Mouse (Mus musculus) lung, embryonic 16.5 days (tissue): ENCODE data around the gene Siglecg. TPM values are rescaled to one million over a fixed set of nuclear protein-coding genes. Genes with fewer than 3 reads are reported as not detected.

Experiments used
- ATAC-seq: fragments of 200-750 bp; cut with Nextera tagmentation; 2 replicates; pipeline ENCODE4 v1.8.0; 2017; ENCODE audit warnings: low read depth, mild to moderate bottlenecking, moderate library complexity
- H3K27ac ChIP-seq: fragments of 300-500 bp; sonication (generic); 2 replicates; pipeline ENCODE4 v1.5.1; 2014; ENCODE audit warnings: mild to moderate bottlenecking, control low read depth, low read length
- H3K27me3 ChIP-seq: fragments of 300-500 bp; sonication (generic); 2 replicates; pipeline ENCODE4 v1.6.1; 2014; ENCODE audit warnings: low read depth, low read length, mixed read lengths; ENCODE audit not compliant: control insufficient read depth, insufficient read depth
- H3K36me3 ChIP-seq: fragments of 300-500 bp; sonication (generic); 2 replicates; pipeline ENCODE4 v1.6.1; 2014; ENCODE audit warnings: low read length; ENCODE audit not compliant: control insufficient read depth, insufficient read depth
- H3K4me1 ChIP-seq: fragments of 300-500 bp; sonication (generic); replicated peaks from 2 replicates; pipeline ENCODE4 v1.6.1; 2014; ENCODE audit warnings: low read length, mixed read lengths; ENCODE audit not compliant: control insufficient read depth, insufficient read depth
- H3K4me2 ChIP-seq: fragments of 300-500 bp; sonication (generic); 2 replicates; pipeline ENCODE4 v1.6.1; 2014; ENCODE audit warnings: low read depth, low read length, control low read depth
- H3K4me3 ChIP-seq: fragments of 300-500 bp; sonication (generic); 2 replicates; pipeline ENCODE4 v1.5.1; 2014; ENCODE audit warnings: mild to moderate bottlenecking, low read length, control low read depth
- H3K9ac ChIP-seq: fragments of 300-500 bp; sonication (generic); 2 replicates; pipeline ENCODE4 v1.6.1; 2014; ENCODE audit warnings: low read length, control low read depth
- H3K9me3 ChIP-seq: fragments of 300-500 bp; sonication (generic); 2 replicates; pipeline ENCODE4 v1.6.1; 2016; ENCODE audit warnings: low read length; ENCODE audit not compliant: control insufficient read depth
- WGBS: fragments of 180-500 bp; shearing (Covaris S2); extraction: QIAGEN DNeasy Blood & Tissue Kit; methylation state at CpG from one replicate; pipeline ENCODE4 v1.1.7; 2014; 5-methylcytosine and 5-hydroxymethylcytosine counted together
- polyA plus RNA-seq: library from polyadenylated mRNA; unstranded; fragments of >200 nt; fragmentation: Nextera tagmentation; extraction: Ambion mirVana; gene quantifications from 2 replicates; pipeline ENCODE4 v1.2.1, GENCODE M21; 2015

Gene Siglecg
- polyA plus RNA-seq, 1 experiment from 2014 or later, result 0.25 TPM

DNA sequence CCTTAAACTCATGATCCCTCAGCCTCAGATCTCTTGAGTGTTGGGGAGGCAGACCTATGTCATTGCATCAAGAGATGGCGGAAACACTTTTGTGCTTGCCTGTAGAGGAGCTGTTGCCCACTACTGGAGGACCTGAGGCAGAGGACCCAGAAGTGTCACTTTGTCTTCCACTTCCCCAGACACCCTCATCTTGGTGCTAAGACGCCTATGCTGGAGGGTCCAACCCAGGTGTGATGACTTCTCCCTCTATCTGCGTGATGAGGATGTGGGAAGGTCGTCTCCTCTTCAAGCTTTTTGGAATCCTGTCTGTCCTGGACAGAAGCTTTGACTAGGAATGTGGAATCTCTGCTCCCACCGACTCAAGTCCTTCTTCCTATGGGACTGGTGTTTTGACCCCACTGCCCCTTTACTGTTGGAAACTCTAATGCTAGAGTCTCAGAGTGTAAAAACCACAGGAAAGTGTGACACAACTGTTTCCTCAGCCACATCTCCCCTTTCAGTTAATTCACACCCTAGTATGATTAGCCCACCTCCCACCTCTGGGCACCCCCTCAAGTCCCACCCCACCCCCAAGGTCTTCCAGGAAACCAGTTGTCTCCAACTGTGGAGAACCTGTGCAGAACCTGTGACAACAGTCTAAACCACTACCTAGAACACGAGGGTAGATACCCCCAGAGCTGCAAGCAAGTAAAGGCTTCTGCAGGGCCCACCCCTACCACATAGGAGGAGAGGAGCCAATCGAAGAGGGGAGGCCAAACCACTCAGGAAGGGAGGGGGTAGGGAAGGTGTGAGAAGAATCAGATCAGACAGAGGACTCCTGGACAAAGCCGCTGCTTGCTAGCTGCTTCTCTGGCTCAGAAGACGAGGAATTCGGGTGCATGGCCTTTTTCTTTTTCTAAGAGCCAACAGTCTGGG lies 28.6 kb downstream of the Siglecg start, which contains the start of gene Nkg7:
Gene Nkg7, plus strand, starts transcription at position 733 of the 915 bp plus-strand sequence.
- Histone ChIP-seq H3K27ac (no peak within 1 kb of the TSS), H3K4me3 (no peak within 1 kb of the TSS), H3K9ac (no peak within 1 kb of the TSS), H3K36me3 (no peaks in the 10 kb centered on the region), H3K4me2 (no peak within 1 kb of the TSS), H3K27me3 (no peaks in the 10 kb centered on the region), H3K4me1 (no peaks in the 10 kb centered on the region), H3K9me3 (no peaks in the 10 kb centered on the region)
- ATAC-seq, result no peak
- WGBS, result 60% methylated on average over 10 of the region's 10 CpGs

DNA sequence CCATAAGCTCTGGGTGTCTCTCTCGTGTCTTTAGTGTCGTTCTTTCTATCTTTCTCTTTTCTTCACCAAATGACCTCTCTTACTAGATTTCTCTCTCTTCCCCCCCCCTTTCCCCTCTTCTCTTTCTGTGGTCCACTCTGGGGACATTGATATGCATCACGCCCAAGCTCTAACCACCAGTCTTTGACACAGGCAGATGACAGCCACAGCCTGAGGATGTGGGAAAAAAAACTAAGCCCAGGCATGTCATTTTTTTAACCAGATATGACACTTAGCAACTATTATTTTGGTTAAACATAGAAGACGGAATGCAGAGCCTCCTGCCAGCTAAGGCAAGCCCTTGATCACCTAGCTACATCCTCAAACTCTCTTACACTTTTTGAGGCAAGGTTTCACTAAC lies 30.6 kb downstream of the Siglecg start:
- Histone ChIP-seq H3K9ac (no peak overlapping the region), H3K4me3 (no peak overlapping the region), H3K27ac (no peak overlapping the region), H3K36me3 (no peaks in the 10 kb centered on the region), H3K4me1 (peaks cover 8% of the 10 kb centered on the region; the same call in 1 of the 2 replicates), H3K4me2 (no peak overlapping the region), H3K9me3 (no peaks in the 10 kb centered on the region), H3K27me3 (no peaks in the 10 kb centered on the region)
- no peak for ATAC-seq
- WGBS, result 60% methylated on average over 4 of the region's 4 CpGs

DNA sequence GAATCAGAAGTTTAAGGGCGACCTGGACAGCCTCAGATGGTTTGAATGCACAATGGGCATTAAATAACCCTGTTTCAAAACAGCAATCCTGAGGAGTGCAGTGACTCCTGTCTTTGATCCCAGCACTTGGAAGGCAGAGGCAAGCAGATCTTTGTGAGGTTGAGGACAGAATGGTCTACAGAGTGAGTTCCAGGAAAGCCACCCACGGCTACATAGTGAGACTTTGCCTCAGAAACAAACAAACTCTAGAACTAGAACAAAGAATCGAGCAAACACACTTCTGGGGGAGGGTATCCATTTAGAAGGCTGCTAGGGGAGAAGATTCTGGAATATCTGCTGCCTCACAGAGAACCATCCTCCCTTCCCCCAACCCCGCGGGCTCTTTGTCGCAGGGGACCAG lies 32.5 kb downstream of the Siglecg start, which contains the start of gene Cldnd2:
Gene Cldnd2, plus strand, starts transcription at position 301 of the 400 bp plus-strand sequence.
- no peak for ATAC-seq
- H3K27me3 ChIP-seq, result no peaks in the 10 kb centered on the region
- H3K9me3 ChIP-seq, result no peaks in the 10 kb centered on the region
- H3K36me3 ChIP-seq, result no peaks in the 10 kb centered on the region
- no peak within 1 kb of the TSS for H3K4me2 ChIP-seq
- WGBS, result 77% methylated on average over 6 of the region's 6 CpGs
- H3K9ac ChIP-seq, result no peak within 1 kb of the TSS
- peaks cover 18% of the 10 kb centered on the region for H3K4me1 ChIP-seq
- H3K4me3 ChIP-seq, result no peak within 1 kb of the TSS
- H3K27ac ChIP-seq, result no peak within 1 kb of the TSS

DNA sequence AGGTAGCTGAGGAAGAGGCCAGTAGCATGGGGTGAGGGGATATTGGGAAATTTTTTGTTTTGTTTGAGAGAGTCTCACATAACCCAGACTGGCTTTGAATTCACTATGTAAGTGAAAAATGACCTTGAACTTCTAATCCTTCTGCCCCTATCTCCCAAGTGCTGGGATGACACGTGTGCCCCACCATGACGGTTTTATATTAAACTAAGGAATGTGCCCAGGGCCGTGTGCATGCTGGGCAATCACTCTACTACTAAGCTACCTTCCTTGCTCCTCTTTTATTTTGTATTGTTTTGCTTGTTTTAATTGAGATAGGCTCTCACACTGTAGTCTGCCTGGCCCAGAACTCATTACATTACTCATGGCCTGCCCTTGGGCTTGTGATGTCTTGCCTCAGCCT lies 33.1 kb downstream of the Siglecg start:
- Histone ChIP-seq H3K9ac (no peak overlapping the region), H3K27ac (no peak overlapping the region), H3K36me3 (no peaks in the 10 kb centered on the region), H3K4me2 (no peak overlapping the region), H3K27me3 (no peaks in the 10 kb centered on the region), H3K4me1 (peaks cover 18% of the 10 kb centered on the region), H3K9me3 (no peaks in the 10 kb centered on the region), H3K4me3 (no peak overlapping the region)
- ATAC-seq, result no peak
- 67% methylated on average over 3 of the region's 3 CpGs for WGBS

DNA sequence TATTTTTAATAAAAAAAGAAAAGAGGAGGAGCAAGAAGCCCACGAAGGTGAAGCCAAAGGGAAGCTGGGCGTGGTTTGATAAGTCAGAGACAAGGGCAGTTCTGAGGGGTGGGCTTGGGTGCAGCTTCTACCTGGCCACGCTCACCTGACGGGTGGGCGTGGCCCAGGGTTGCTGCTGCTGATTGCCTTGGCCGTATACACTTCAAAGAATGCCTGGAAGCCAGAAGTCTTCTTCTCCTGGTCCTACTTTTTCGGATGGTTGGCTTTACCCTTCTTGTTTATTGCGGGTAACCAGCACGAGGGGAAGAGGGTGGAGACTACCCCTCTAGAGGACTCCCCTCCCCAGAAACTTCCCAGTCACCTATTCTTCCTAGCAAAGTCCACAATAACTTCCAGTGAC lies 34.7 kb downstream of the Siglecg start:
- Histone ChIP-seq H3K4me2 (peak overlapping the region; percentile 93), H3K4me1 (peaks cover 19% of the 10 kb centered on the region), H3K27ac (peak overlapping the region; percentile 97), H3K27me3 (no peaks in the 10 kb centered on the region), H3K9ac (peak overlapping the region; percentile 78), H3K9me3 (no peaks in the 10 kb centered on the region), H3K36me3 (no peaks in the 10 kb centered on the region), H3K4me3 (peak overlapping the region; percentile 64)
- ATAC-seq, result no peak
- WGBS, result 9% methylated on average over 9 of the region's 9 CpGs

DNA sequence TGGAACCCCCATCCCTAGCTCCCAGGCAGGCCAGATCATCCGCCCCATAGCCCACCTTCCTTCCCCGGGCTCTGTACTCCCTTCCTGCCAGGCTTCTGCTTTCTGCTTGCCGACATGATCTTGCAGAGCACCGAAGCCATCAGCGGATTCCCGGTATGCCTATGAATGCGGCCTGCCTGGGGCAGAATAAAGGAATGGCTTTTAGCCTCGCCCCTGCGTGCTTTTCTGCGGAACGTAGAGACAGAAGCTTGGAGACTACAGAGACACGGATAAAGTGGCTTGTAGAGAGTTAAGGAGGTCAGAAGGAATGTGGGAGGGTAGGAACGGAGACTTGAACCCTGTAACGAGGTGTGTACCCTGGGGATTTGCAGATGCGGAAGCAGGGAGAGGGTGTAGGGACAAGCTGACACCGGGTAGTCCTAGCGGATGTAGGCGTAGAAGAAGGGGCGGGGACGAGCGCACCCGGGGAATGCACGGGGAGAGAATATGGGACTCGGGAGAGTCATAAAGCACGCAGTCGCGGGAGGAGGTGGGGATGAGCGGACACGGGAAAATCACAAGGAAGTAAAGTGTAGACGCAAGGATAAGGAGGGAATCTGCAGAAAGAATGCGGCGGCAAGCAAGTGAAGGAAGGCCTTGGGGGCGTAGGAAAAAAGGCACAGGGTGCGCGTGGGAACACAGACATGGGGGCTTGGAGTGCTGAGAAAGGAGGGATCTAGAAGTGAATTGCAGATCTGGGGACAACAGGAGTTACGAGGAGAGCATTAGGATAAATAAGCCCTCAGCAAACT lies 35.3 kb downstream of the Siglecg start:
- peak overlapping the region; percentile 78 for H3K9ac ChIP-seq
- H3K4me2 ChIP-seq, result peak overlapping the region; percentile 93
- WGBS, result under 1% methylated on average over 36 of the region's 36 CpGs
- peak overlapping the region; percentile 97 for H3K27ac ChIP-seq
- H3K4me1 ChIP-seq, result peaks cover 22% of the 10 kb centered on the region
- no peaks in the 10 kb centered on the region for H3K27me3 ChIP-seq
- no peaks in the 10 kb centered on the region for H3K9me3 ChIP-seq
- H3K36me3 ChIP-seq, result no peaks in the 10 kb centered on the region
- ATAC-seq, result peak; percentile 94
- H3K4me3 ChIP-seq, result peak overlapping the region; percentile 64

DNA sequence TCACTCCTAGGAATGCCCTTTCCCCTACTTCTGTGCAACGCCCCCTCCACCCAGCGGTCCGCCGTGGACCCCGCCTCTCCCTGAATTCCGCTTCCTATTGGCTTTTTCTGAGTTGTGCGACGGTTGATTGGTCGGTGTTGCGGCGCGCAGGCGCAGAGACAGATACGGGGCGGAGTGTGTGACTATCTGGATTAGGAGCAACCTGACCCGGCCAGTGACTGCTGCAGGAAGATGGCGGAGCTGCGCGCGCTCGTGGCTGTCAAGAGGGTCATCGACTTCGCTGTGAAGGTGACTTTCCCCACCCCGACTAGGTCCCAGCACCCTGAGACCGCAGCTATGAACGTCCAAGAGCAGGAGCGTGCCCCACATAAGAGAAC lies 35.9 kb downstream of the Siglecg start, which contains the start of the genes Etfb and Gm45233:
Gene Etfb, plus strand, starts transcription at position 167 of the 377 bp plus-strand sequence.
Gene Gm45233, plus strand, starts transcription at position 212 of the 377 bp plus-strand sequence.
- H3K9ac ChIP-seq, result peak within 1 kb of the TSS; percentile 78
- H3K4me1 ChIP-seq, result peaks cover 22% of the 10 kb centered on the region
- WGBS, result under 1% methylated on average over 27 of the region's 27 CpGs
- H3K27ac ChIP-seq, result peak within 1 kb of the TSS; percentile 97
- H3K4me2 ChIP-seq, result peak within 1 kb of the TSS; percentile 93
- peak within 1 kb of the TSS; percentile 64 for H3K4me3 ChIP-seq
- H3K27me3 ChIP-seq, result no peaks in the 10 kb centered on the region
- H3K9me3 ChIP-seq, result no peaks in the 10 kb centered on the region
- H3K36me3 ChIP-seq, result no peaks in the 10 kb centered on the region
- ATAC-seq, result peak; percentile 97

DNA sequence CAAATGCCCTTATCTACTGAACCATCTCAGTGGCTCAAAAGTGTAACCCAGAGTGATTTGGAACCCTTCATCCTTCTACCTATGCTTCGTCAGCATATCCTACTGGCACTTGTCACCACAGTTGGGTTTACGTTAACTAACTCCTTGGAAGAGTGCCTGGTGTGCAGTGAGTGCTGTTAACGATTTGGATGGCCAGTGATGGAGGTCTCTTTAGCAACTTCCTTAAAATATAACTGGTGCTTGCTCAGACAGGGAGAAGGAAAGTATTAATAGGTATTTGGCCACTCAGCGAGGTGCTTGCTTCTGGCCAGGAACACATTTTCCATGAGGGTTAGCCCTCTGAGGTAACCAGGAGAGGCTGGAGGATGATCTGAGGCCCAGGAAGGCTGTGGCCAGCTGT lies 39.8 kb downstream of the Siglecg start:
- no peak overlapping the region for H3K9ac ChIP-seq
- peaks cover 17% of the 10 kb centered on the region for H3K4me1 ChIP-seq
- H3K4me3 ChIP-seq, result no peak overlapping the region
- no peaks in the 10 kb centered on the region for H3K27me3 ChIP-seq
- WGBS, result 68% methylated on average over 4 of the region's 4 CpGs
- no peaks in the 10 kb centered on the region for H3K9me3 ChIP-seq
- ATAC-seq, result no peak
- H3K4me2 ChIP-seq, result no peak overlapping the region
- no peaks in the 10 kb centered on the region; the same call in 1 of the 2 replicates for H3K36me3 ChIP-seq
- no peak overlapping the region for H3K27ac ChIP-seq

DNA sequence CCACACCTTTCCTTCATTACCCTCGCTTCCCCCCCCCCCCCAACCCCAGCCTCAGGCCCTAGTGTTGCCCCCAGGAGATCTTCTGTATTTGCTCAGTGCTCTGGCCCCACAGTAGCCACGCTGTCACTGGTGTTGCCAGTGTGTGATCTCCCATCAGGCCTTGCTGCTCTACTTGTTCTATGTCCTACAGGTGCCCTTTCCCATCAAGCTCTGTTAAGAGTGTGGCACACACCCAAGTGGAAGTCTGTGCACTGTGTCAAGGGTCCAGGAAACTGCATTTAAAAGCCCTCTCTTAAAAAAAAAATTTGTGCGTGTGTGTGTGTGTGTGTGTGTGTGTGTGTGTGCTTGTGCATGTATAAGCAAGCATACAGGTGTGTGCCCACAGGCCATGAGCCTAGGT lies 40.2 kb downstream of the Siglecg start:
- WGBS, result 68% methylated on average over 2 of the region's 3 CpGs
- no peak for ATAC-seq
- Histone ChIP-seq H3K27ac (no peak overlapping the region), H3K9me3 (no peaks in the 10 kb centered on the region), H3K9ac (no peak overlapping the region), H3K4me1 (peaks cover 15% of the 10 kb centered on the region), H3K4me2 (no peak overlapping the region), H3K36me3 (no peaks in the 10 kb centered on the region; the same call in 1 of the 2 replicates), H3K27me3 (no peaks in the 10 kb centered on the region), H3K4me3 (no peak overlapping the region)
